Mouse (Mus musculus) heart, embryonic 16.5 days (tissue): Measurements from ENCODE around the gene Pcp4l1. TPM values are rescaled to one million over a fixed set of nuclear protein-coding genes. Genes with fewer than 3 reads are reported as not detected.
A peak's percentile ranks its signal among the peaks of the same experiment; 100 is the strongest.
"Not testable (repeated sequence)": the region's sequence is repeated elsewhere in the genome, so short reads cannot be mapped to it uniquely, and the experiment has no call there.

Experiments used
- ATAC-seq: fragments of 200-750 bp; cut with Nextera tagmentation; replicated peaks from 2 replicates; pipeline ENCODE4 v1.8.0; 2017; ENCODE audit warnings: moderate number of reproducible peaks; ENCODE audit not compliant: insufficient read depth, low FRiP score; ENCODE audit errors: extremely low read depth
- H3K27ac ChIP-seq: fragments of 300-500 bp; sonication (generic); 2 replicates; pipeline ENCODE4 v1.5.1; 2014; ENCODE audit warnings: mild to moderate bottlenecking, low read length, control low read depth, moderate library complexity
- H3K27me3 ChIP-seq: fragments of 300-500 bp; sonication (generic); 2 replicates; pipeline ENCODE4 v1.6.1; 2014; ENCODE audit warnings: low read length, mixed read lengths; ENCODE audit not compliant: control insufficient read depth, insufficient read depth
- H3K36me3 ChIP-seq: fragments of 300-500 bp; sonication (generic); 2 replicates; pipeline ENCODE4 v1.6.1; 2014; ENCODE audit not compliant: control insufficient read depth, insufficient read depth
- H3K4me1 ChIP-seq: fragments of 300-500 bp; sonication (generic); 2 replicates; pipeline ENCODE4 v1.6.1; 2014; ENCODE audit warnings: low read length, mixed read lengths; ENCODE audit not compliant: control insufficient read depth, insufficient read depth
- H3K4me2 ChIP-seq: fragments of 300-500 bp; sonication (generic); 2 replicates; pipeline ENCODE4 v1.6.1; 2014; ENCODE audit warnings: low read depth, mild to moderate bottlenecking, control low read depth, low read length
- H3K4me3 ChIP-seq: fragments of 300-500 bp; sonication (generic); 2 replicates; pipeline ENCODE4 v1.5.1; 2014; ENCODE audit warnings: mild to moderate bottlenecking, control low read depth, low read length
- H3K9ac ChIP-seq: fragments of 300-500 bp; sonication (generic); 2 replicates; pipeline ENCODE4 v1.6.1; 2014; ENCODE audit warnings: low read length, control low read depth
- H3K9me3 ChIP-seq: fragments of 300-500 bp; sonication (generic); replicated peaks from 2 replicates; pipeline ENCODE4 v1.6.1; 2016; ENCODE audit warnings: low read length; ENCODE audit not compliant: control insufficient read depth
- WGBS: fragments of 180-500 bp; shearing (Covaris S2); extraction: QIAGEN DNeasy Blood & Tissue Kit; methylation state at CpG from one replicate; pipeline ENCODE4 v1.1.7; 2014; 5-methylcytosine and 5-hydroxymethylcytosine counted together
- polyA plus RNA-seq: library from polyadenylated mRNA; unstranded; fragments of >200 nt; fragmentation: Nextera tagmentation; extraction: Ambion mirVana; gene quantifications from 2 replicates; pipeline ENCODE4 v1.2.1, GENCODE M21; 2015

The Pcp4l1 gene
- polyA plus RNA-seq, 1 experiment from 2014 or later, result 57.2 TPM

DNA sequence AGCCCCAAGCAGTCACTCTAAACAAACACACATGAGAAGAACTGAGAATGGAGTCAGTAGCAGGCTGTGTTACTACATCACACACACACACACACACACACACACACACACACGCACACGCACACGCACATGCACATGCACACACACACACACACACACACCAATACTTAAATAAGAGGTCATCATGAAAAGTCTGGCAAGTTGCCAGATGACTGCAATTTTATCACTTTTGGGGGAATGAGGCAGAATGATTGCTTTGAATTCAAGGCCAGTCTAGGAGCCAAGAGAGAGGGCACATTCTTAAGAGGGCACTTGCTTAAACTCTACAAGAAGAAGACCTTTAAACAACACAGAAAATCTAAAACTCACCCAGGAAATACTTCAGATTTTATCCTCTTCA is 33.5 kb downstream of the Pcp4l1 start:
- no peak for ATAC-seq
- Histone ChIP-seq H3K4me3 (no peak overlapping the region), H3K9me3 (no peaks in the 10 kb centered on the region), H3K27ac (no peak overlapping the region), H3K4me2 (no peak overlapping the region), H3K36me3 (no peaks in the 10 kb centered on the region), H3K9ac (no peak overlapping the region), H3K27me3 (peaks cover 9% of the 10 kb centered on the region; the same call in 1 of the 2 replicates), H3K4me1 (peaks cover 7% of the 10 kb centered on the region; the same call in 1 of the 2 replicates)
- 93% methylated on average over 3 of the region's 3 CpGs for WGBS

DNA sequence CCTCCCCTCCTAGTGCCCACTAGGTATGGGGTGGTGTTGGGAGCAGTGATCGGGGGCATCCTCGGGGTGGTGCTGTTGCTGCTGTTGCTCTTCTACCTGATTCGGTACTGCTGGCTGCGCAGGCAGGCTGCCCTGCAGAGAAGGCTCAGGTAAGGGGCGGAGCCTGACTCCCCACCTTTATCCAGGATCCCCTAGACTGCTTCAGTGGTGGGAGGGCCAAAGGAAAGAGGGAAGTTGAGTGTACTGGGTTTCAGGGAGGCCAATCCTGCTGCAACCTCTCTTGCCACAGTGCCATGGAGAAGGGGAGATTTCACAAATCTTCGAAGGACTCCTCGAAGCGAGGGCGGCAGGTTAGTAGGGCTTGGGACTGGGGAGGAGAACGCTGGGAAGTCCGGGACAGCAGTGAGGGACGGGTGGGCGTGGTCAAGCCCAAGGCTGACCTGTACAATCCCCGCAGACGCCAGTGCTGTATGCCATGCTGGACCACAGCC is 36.5 kb downstream of the Pcp4l1 start:
- Histone ChIP-seq H3K9me3 (no peaks in the 10 kb centered on the region), H3K4me1 (peaks cover 7% of the 10 kb centered on the region; the same call in 1 of the 2 replicates), H3K27me3 (peaks cover 19% of the 10 kb centered on the region), H3K9ac (no peak overlapping the region), H3K4me2 (peak overlapping the region; percentile 50), H3K4me3 (peak overlapping the region; percentile 25), H3K27ac (no peak overlapping the region), H3K36me3 (no peaks in the 10 kb centered on the region)
- 3% methylated on average over 15 of the region's 15 CpGs for WGBS
- ATAC-seq, result peak; percentile 61; the same call in 1 of the 2 replicates

DNA sequence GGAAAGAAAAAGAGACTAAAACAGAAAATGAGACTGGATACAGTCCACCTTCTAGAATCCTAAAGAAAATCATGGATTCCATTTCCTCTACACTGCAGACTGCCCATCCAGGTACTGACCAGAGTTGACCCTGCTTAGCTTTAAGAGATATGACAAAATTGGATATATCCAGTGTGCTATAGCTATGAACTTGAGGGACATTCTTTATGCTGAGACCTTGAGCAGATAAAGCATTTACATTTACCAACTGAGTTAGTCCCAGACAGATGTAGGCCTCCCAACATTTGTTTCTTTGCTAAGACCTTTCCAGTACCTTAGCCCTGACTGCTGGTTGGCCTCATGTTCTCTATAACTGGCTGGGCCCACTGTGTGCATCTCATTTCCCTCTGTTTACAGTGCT is 38.1 kb downstream of the Pcp4l1 start:
- Histone ChIP-seq H3K27ac (no peak overlapping the region), H3K4me3 (no peak overlapping the region), H3K27me3 (peaks cover 19% of the 10 kb centered on the region), H3K4me2 (no peak overlapping the region), H3K9me3 (no peaks in the 10 kb centered on the region), H3K36me3 (no peaks in the 10 kb centered on the region), H3K4me1 (peaks cover 5% of the 10 kb centered on the region; the same call in 1 of the 2 replicates), H3K9ac (no peak overlapping the region)
- ATAC-seq, result no peak

DNA sequence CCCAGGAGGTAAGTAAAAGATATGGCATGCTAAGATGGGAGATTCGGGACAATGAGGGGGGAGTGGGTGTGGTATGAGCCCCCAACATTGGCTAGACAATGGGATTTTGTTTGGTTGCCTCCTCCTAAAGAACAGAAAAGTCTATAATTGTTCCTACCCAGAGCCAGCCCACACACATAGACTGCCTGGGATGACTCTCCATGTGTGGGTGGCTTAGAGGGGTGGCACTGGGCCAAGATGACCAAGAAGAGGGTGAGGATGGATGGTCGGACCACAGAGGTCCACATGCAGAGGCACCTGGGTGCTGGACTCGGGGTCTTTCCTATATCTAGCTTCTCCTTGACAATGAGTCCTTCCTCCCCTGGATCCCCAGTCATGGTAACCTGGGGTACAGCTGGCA is 39.4 kb downstream of the Pcp4l1 start:
- WGBS, result 59% methylated on average over 3 of the region's 3 CpGs
- ATAC-seq, result no peak
- peaks cover 19% of the 10 kb centered on the region for H3K27me3 ChIP-seq

DNA sequence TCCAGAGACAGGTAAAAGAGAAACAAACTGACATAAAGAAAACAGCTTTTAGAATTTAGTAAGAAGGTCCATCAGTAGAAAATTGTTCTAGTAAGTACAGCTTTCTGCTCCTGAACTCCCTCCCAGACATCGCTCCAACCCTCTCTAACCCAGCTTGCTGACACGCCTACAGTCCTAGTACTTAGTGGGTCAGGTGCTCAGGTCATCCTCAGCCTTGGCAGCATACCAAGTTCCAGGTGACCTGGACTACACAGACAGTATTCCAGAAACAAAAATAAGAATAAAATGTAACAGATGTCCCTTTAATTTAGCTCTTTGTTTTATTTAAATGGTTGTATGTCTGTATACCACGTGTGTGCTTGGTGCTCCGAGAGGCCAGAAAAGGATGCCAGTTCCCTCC is 44.1 kb downstream of the Pcp4l1 start:
- no peak overlapping the region for H3K4me2 ChIP-seq
- no peak overlapping the region for H3K9ac ChIP-seq
- H3K4me1 ChIP-seq, result peaks cover 20% of the 10 kb centered on the region
- no peaks in the 10 kb centered on the region for H3K9me3 ChIP-seq
- no peak for ATAC-seq
- H3K27me3 ChIP-seq, result peaks cover 10% of the 10 kb centered on the region
- H3K36me3 ChIP-seq, result no peaks in the 10 kb centered on the region
- no peak overlapping the region for H3K27ac ChIP-seq
- no peak overlapping the region for H3K4me3 ChIP-seq
- WGBS, result 80% methylated on average over 4 of the region's 4 CpGs

More for the DNA sequence above, 39.4 kb downstream of the Pcp4l1 start:
- no peak overlapping the region for H3K4me2 ChIP-seq
- H3K4me1 ChIP-seq, result peaks cover 5% of the 10 kb centered on the region; the same call in 1 of the 2 replicates
- H3K9ac ChIP-seq, result no peak overlapping the region
- no peaks in the 10 kb centered on the region for H3K36me3 ChIP-seq
- H3K27ac ChIP-seq, result no peak overlapping the region
- H3K9me3 ChIP-seq, result no peaks in the 10 kb centered on the region
- H3K4me3 ChIP-seq, result no peak overlapping the region

DNA sequence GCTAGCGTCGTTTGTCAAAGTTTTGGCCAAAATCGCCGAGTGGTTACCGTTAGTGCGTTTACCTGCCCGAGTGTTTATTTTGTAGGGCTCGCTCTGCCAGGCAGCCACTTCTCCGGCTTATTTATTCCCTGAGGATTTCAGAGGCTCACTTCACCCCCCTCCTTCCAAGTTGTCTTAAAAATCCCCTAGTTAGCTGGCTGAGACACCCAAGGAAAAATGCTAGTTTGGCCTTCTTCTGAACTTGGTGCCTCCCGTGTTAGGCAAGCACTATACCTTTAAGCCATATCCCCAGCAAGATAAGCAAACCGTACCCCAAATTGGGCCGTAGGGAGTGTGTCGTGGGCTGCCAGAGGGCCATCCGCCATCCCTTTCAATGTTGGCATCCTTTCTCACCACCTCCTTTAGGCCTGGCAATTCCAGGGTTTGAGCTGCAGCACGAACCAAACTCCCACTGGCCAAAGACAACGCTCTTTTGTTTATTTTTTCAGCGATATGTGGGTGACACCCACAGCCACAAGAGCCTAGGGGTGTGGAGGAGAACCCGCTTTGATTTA is 45.2 kb downstream of the Pcp4l1 start:
- WGBS, result 4% methylated on average over 18 of the region's 18 CpGs
- peak overlapping the region; percentile 99 for H3K9ac ChIP-seq
- H3K27me3 ChIP-seq, result peaks cover 2% of the 10 kb centered on the region
- H3K36me3 ChIP-seq, result no peaks in the 10 kb centered on the region
- H3K27ac ChIP-seq, result peak overlapping the region; percentile 96
- H3K4me2 ChIP-seq, result peak overlapping the region; percentile 91
- peaks cover 20% of the 10 kb centered on the region for H3K4me1 ChIP-seq
- no peak; the same call in 1 of the 2 replicates for ATAC-seq
- peak overlapping the region; percentile 98 for H3K4me3 ChIP-seq
- no peaks in the 10 kb centered on the region for H3K9me3 ChIP-seq

DNA sequence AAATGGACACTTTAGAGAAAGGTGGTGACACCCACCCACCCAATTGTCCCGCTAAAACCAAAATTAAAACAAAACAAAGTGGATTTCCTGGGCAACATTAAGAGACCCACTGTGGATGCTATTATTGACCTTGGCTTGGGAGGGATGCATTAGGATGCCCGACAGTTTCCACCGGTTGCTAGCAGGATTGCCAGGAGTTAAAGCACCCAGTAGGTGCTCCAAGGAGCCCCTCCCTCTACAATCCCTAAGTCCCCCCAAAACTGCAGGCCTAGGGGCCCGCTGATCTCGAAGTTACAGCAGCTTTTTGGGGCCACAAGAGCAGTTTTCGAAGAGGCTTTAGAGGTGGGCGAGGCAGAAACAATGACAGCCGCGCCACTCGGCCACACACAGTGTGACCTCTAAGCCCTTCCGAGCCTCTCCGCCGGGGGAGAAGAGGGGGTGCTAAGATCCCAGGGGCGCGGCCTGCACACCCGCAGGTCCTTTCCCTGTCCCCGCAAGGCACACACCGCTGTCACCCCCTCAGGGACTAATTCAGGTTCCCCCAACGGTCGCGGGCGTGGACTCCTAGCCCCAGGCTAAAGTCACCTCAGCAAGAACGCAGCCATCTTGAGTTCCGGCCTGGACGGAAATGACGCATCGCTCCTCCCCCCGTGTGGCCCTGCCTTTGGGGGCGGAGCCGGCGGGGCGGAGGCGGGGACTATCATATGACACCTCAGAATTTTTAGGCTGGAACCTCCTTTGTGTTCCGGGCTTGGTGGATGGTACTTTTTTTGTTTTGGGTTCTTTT is 45.9 kb downstream of the Pcp4l1 start, which contains the start of the genes Sdhc and Mpz:
TSS of gene Sdhc (minus strand) at position 630 of the 787 bp plus-strand sequence.
TSS of gene Mpz (plus strand) at position 738 of the 787 bp plus-strand sequence.
- Histone ChIP-seq H3K27me3 (peaks cover 2% of the 10 kb centered on the region; the same call in 1 of the 2 replicates), H3K4me1 (peaks cover 20% of the 10 kb centered on the region), H3K4me3 (peak within 1 kb of the TSS; percentile 98), H3K36me3 (no peaks in the 10 kb centered on the region), H3K27ac (peak within 1 kb of the TSS; percentile 96), H3K9ac (peak within 1 kb of the TSS; percentile 99), H3K9me3 (no peaks in the 10 kb centered on the region), H3K4me2 (peak within 1 kb of the TSS; percentile 91)
- ATAC-seq, result peak; percentile 95
- under 1% methylated on average over 34 of the region's 34 CpGs for WGBS

DNA sequence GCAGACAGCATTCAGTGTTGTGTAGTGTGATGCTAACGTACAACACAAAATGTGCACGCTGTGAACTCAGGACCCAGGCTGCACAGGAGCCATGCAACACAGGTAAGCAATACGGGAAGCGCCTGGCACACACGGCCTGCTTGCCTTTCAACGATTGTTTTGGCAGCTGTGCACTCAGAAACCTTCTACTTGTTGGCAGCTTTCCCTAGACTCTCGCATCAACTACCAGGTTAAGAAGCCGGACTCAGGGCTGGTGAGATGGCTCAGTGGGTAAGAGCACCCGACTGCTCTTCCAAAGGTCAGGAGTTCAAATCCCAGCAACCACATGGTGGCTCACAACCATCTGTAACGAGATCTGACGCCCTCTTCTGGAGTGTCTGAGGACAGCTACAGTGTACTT is 53.1 kb downstream of the Pcp4l1 start:
- peaks cover 42% of the 10 kb centered on the region for H3K36me3 ChIP-seq
- not testable (repeated sequence) for H3K27me3 ChIP-seq, H3K9me3 ChIP-seq, H3K4me3 ChIP-seq, H3K4me2 ChIP-seq, H3K27ac ChIP-seq, H3K4me1 ChIP-seq, H3K9ac ChIP-seq, ATAC-seq
- WGBS, result 80% methylated on average over 9 of the region's 11 CpGs
